Mouse (Mus musculus) left cerebral cortex, adult 11 months (tissue): Measurements from ENCODE around the gene Kiss1r.

Experiments
- DNase-seq: peaks from one replicate; pipeline ENCODE4 v3.0.0; 2022; ENCODE audit warnings: low spot score

Kiss1r gene

DNA sequence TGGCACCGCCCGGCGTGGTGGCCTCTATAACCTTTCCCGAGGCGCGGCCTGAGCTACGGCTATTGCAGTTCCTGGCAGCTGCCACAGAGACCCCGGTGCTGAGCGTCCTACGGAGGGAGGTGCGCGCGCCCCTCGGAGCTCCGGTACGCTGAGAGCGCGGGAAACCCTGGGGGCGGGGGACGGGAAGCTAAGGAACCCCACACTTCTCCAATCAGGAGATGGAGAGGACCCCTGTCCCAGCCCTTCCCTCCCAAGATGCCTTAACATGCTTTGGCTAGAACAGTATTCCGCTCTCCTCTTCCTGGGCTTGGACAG lies 54.4 kb downstream of the Kiss1r start:
- DNase-seq, result no peak
